Mouse (Mus musculus) hindbrain, embryonic 12.5 days (tissue): ENCODE results near the gene Abhd17a. TPM values are rescaled to one million over a fixed set of nuclear protein-coding genes. Genes with fewer than 3 reads are reported as not detected.

Experiments
- ATAC-seq: fragments of 200-750 bp; cut with Nextera tagmentation; 2 replicates; pipeline ENCODE4 v1.8.0; 2017; ENCODE audit warnings: moderate TSS enrichment; ENCODE audit not compliant: low FRiP score
- H3K27ac ChIP-seq: fragments of 300-500 bp; sonication (generic); 2 replicates; pipeline ENCODE4 v1.5.1; 2016; ENCODE audit warnings: mild to moderate bottlenecking
- H3K27me3 ChIP-seq: fragments of 300-500 bp; sonication (generic); 2 replicates; pipeline ENCODE4 v1.6.1; 2016; ENCODE audit warnings: mild to moderate bottlenecking
- H3K36me3 ChIP-seq: fragments of 300-500 bp; sonication (generic); 2 replicates; pipeline ENCODE4 v1.6.1; 2016; ENCODE audit warnings: mild to moderate bottlenecking
- H3K4me1 ChIP-seq: fragments of 300-500 bp; sonication (generic); 2 replicates; pipeline ENCODE4 v1.6.1; 2016
- H3K4me2 ChIP-seq: fragments of 300-500 bp; sonication (generic); replicated peaks from 2 replicates; pipeline ENCODE4 v1.6.1; 2016; ENCODE audit warnings: mild to moderate bottlenecking
- H3K4me3 ChIP-seq: fragments of 300-500 bp; sonication (generic); 2 replicates; pipeline ENCODE4 v1.5.1; 2016; ENCODE audit warnings: mild to moderate bottlenecking
- H3K9ac ChIP-seq: fragments of 300-500 bp; sonication (generic); 2 replicates; pipeline ENCODE4 v1.6.1; 2016; ENCODE audit warnings: mild to moderate bottlenecking, moderate library complexity
- H3K9me3 ChIP-seq: fragments of 300-500 bp; sonication (generic); replicated peaks from 2 replicates; pipeline ENCODE4 v1.6.1; 2016; ENCODE audit warnings: mild to moderate bottlenecking
- WGBS: fragments of 180-500 bp; shearing (Covaris S2); methylation state at CpG from one replicate; pipeline ENCODE4 v1.1.7; 2016; 5-methylcytosine and 5-hydroxymethylcytosine counted together
- polyA plus RNA-seq: library from polyadenylated mRNA; unstranded; fragments of >200 nt; fragmentation: Nextera tagmentation; extraction: Ambion mirVana; gene quantifications from 2 replicates; pipeline ENCODE4 v1.2.1, GENCODE M21; 2016

The Abhd17a gene
- polyA plus RNA-seq, 1 experiment from 2014 or later, result 118 TPM

DNA sequence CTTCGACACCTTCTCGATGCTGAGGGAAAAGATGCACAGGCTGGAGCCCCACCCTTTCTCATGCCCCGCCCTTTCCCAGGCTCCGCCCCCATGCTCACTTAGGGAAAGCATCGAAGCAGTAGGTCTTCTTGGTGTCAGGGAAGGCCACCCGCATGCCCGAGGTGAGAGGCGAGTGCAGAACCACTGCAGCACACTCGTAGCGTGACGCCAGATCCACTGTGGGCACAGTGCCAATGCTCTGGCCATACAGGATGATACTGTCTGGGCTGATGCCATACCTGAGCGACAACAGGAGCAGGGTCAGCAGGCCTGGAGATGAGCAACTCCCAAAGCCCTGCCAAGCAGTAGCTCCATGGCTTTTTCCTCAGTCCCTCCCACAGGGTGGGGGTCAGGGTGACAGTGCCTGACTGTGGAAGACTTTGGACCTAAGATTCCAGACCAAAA lies 6.1 kb downstream of the Abhd17a start:
- WGBS, result 72% methylated on average over 12 of the region's 12 CpGs
- Histone ChIP-seq H3K4me3 (no peak overlapping the region), H3K36me3 (peaks cover 35% of the 10 kb centered on the region)

DNA sequence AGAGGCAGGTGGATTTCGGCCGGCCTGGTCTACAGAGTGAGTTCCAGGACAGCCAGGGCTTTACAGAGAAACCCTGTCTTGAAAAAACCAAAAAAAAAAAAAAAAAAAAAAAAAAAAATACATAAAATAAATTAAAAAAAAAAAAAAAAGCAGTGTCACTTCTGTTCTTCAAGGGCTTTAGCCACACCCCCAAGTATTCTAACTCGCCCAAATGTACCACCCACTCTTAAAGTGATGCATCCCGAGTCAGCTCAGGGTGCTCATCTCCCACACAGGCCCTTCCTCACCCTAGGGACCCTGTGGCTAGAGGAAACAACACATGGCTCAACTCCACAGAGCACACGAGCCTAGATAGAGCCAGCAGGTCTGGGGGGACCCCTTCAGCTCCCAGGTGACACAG lies 7.1 kb downstream of the Abhd17a start:
- WGBS, result 93% methylated on average over 5 of the region's 5 CpGs
- H3K36me3 ChIP-seq, result peaks cover 35% of the 10 kb centered on the region
- ATAC-seq, result no peak
- H3K9ac ChIP-seq, result no peak overlapping the region
- peaks cover 20% of the 10 kb centered on the region for H3K4me1 ChIP-seq
- no peaks in the 10 kb centered on the region for H3K9me3 ChIP-seq
- no peak overlapping the region for H3K4me2 ChIP-seq
- no peak overlapping the region for H3K27ac ChIP-seq
- no peaks in the 10 kb centered on the region for H3K27me3 ChIP-seq
- H3K4me3 ChIP-seq, result no peak overlapping the region

More for the DNA sequence above, 6.1 kb downstream of the Abhd17a start:
- Histone ChIP-seq H3K4me1 (peaks cover 24% of the 10 kb centered on the region), H3K27me3 (no peaks in the 10 kb centered on the region), H3K9me3 (no peaks in the 10 kb centered on the region), H3K27ac (no peak overlapping the region), H3K4me2 (no peak overlapping the region), H3K9ac (no peak overlapping the region)
- ATAC-seq, result no peak

DNA sequence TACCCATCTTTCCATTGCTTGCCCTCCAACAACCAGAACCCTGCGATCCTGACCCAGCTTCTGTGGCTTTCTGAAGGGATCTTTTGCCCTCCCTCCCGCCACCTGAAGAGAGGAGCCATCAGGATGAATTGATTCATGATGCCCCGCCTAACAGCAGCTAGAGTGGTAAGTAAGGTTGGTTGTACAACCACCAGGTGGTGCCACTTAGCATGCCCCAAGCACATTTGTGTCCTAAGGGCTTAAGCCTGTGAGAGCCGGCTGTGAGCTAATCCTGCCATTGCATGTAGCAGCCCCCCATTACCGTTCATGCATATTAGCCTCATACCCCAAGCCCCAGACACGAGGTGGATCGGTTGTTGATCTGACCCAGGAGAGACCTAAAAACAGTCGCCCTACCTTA lies 11.2 kb downstream of the Abhd17a start:
- H3K9ac ChIP-seq, result no peak overlapping the region
- ATAC-seq, result no peak
- peaks cover 39% of the 10 kb centered on the region for H3K4me1 ChIP-seq
- no peak overlapping the region for H3K4me3 ChIP-seq
- no peaks in the 10 kb centered on the region for H3K27me3 ChIP-seq
- peaks cover 13% of the 10 kb centered on the region for H3K36me3 ChIP-seq
- H3K27ac ChIP-seq, result 0 out of 2 replicates have a peak overlapping the region, but pooled peaks have one; percentile 81
- no peaks in the 10 kb centered on the region for H3K9me3 ChIP-seq
- WGBS, result 9% methylated on average over 8 of the region's 8 CpGs
- peak overlapping the region; percentile 96 for H3K4me2 ChIP-seq

DNA sequence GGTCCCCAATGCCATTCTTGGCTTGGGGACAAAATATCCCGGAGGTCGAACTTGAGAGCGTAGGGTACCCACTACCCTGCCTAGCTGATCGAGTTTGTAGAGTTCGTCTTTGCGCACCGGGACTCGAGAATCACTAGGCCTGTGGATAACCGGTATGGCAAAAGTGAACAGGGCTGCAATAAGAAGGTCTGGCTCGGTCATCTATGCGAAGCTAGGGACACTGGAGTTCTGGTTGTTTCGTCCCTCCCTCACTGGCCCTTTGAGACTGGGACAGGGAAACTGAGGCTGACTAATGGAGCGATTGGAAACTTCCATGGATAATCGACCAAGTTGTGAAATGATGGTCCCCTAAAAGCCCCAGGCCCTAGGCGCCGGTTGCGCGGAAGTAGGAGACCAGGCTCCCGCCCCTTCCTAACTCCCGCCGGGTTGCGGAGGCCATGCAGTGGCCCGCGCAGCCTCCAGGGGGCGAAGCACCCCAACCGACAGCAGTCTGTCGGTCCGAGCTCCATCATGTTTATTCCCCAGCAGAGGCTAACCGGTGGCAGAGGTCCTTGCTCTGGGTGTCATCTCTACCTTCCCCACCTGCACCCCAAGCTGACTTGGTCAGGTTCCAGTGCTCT lies 11.9 kb downstream of the Abhd17a start:
- H3K4me2 ChIP-seq, result peak overlapping the region; percentile 96
- WGBS, result under 1% methylated on average over 29 of the region's 29 CpGs
- peak overlapping the region; percentile 77 for H3K4me3 ChIP-seq
- H3K36me3 ChIP-seq, result peaks cover 7% of the 10 kb centered on the region
- H3K9ac ChIP-seq, result peak overlapping the region; percentile 83; the same call in 1 of the 2 replicates
- H3K27ac ChIP-seq, result peak overlapping the region; percentile 81
- no peaks in the 10 kb centered on the region for H3K27me3 ChIP-seq
- peaks cover 45% of the 10 kb centered on the region for H3K4me1 ChIP-seq
- peak; percentile 38 for ATAC-seq
- H3K9me3 ChIP-seq, result no peaks in the 10 kb centered on the region

DNA sequence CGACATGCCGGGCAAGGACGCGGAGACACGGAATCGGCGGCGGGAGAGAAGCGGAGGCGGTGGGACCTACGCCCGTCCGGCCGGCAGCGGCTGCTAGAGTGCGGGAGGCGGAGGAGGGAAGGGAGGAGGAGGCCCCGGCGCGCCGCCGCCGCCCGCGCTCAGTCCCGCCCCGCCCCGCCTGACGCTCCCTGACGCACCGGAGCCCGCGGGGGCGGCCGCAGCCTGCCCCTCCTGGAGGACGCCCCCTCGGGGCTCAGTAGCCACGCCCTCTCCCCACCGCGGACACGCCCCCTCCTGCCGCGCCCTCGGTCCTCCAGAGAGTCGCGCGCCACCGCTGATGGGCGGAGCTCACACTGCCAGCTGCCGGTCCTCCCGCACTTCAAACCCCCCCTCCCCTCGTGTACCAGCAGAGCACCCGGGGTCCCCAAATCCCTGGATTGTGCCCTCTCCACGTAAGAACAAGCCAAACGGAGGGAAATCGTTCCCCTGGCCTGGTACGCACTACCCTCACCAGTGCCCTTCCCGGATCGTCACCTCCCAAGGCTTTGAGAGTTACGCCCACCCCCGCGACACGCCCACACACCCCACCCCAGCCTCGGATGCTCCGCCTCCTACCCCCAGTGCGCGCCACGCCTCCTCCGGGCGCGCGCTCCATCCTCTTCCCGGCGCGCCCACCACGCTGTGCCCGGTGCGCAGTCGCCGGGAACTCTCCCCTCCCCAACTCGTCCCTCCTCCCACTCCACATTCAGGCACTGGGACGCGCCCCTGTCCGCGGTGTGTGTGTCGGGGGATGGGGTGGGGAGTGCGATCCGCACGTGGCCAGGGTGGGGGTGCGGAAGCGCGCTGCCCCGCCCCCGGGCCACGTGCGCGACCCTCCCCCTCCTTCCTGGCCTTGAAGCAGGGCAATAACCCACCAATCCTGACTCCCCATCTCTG lies 12.7 kb downstream of the Abhd17a start, which contains the start of gene Klf16:
Gene Klf16 (minus strand): TSS at position 127 of the 936 bp plus-strand sequence.
- peak within 1 kb of the TSS; percentile 77 for H3K4me3 ChIP-seq
- peak within 1 kb of the TSS; percentile 83 for H3K9ac ChIP-seq
- H3K27me3 ChIP-seq, result no peaks in the 10 kb centered on the region
- WGBS, result 1% methylated on average over 65 of the region's 97 CpGs
- H3K36me3 ChIP-seq, result 0 out of 2 replicates have a peak, but pooled peaks cover 1% of the 10 kb centered on the region
- no peaks in the 10 kb centered on the region for H3K9me3 ChIP-seq
- peaks cover 46% of the 10 kb centered on the region for H3K4me1 ChIP-seq
- peak; percentile 80 for ATAC-seq
- peak within 1 kb of the TSS; percentile 81 for H3K27ac ChIP-seq
- peak within 1 kb of the TSS; percentile 96 for H3K4me2 ChIP-seq

DNA sequence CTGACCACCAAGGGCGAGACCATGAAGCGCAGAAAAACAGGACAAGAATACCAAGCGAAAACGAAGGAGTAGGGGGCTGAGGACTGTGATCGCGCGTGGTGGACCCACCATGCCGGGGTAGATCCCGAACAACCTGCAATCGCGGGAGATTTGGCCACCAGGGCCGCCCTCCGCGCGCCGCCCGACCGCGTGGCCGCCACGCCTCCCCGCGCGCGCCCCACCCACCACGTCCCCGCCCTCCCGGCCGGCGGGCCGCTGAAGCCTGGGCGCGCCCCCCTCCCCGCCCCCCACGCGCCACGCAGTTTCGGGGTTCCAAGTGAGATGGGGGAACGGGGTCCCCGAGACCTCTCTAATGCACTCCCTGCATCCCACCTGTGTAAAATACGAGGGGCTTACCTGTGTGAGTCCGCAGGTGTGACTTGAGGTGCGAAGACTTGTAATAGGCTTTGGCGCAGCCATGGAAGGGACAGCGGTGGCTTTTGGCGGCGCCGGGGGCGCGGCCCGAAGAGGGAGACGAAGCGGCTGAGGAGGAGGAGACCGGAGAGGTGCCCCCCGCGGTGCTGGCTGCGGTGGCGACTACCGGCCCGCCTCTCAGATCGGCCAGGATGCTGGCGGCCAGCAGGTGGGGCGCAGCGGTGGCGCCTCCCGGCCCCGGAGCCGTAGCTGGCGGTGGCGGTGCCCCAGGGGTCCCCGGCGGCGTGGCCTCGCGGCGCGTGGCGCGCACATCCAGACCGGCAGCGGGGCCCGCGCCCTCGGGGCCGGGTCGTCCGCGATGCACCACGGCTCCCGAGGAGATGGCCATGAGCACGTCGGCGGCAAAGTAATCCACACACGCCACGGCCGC lies 13.6 kb downstream of the Abhd17a start:
- H3K27me3 ChIP-seq, result no peaks in the 10 kb centered on the region
- peak overlapping the region; percentile 77 for H3K4me3 ChIP-seq
- H3K36me3 ChIP-seq, result no peaks in the 10 kb centered on the region
- H3K9ac ChIP-seq, result peak overlapping the region; percentile 83
- WGBS, result under 1% methylated on average over 85 of the region's 96 CpGs
- peak overlapping the region; percentile 81 for H3K27ac ChIP-seq
- peak overlapping the region; percentile 96 for H3K4me2 ChIP-seq
- H3K9me3 ChIP-seq, result no peaks in the 10 kb centered on the region
- ATAC-seq, result no peak
- peaks cover 52% of the 10 kb centered on the region for H3K4me1 ChIP-seq

DNA sequence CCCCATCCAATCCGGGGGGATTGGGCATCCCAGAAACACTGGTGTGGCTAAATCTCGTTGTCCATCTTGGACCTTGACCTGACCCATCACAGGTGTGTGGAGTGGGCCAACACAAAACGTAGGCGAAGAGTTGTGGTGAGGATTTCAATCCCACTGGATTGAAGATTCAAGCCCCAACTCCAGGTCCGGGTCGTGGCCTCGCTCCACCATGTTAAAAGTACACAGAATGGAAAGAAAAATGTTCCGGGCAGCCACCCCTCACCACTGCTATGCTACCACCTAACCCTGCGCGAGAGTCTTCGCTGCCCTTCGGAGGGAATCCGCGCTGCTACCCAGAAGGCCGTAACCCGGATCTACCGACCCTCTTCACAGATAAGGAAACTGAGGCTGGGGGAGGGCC lies 14.2 kb downstream of the Abhd17a start:
- H3K9me3 ChIP-seq, result no peaks in the 10 kb centered on the region
- H3K9ac ChIP-seq, result peak overlapping the region; percentile 83
- peak overlapping the region; percentile 77 for H3K4me3 ChIP-seq
- WGBS, result 15% methylated on average over 17 of the region's 17 CpGs
- no peaks in the 10 kb centered on the region for H3K36me3 ChIP-seq
- H3K4me2 ChIP-seq, result peak overlapping the region; percentile 96
- no peak overlapping the region for H3K27ac ChIP-seq
- H3K4me1 ChIP-seq, result peaks cover 59% of the 10 kb centered on the region
- no peaks in the 10 kb centered on the region for H3K27me3 ChIP-seq
- ATAC-seq, result no peak

DNA sequence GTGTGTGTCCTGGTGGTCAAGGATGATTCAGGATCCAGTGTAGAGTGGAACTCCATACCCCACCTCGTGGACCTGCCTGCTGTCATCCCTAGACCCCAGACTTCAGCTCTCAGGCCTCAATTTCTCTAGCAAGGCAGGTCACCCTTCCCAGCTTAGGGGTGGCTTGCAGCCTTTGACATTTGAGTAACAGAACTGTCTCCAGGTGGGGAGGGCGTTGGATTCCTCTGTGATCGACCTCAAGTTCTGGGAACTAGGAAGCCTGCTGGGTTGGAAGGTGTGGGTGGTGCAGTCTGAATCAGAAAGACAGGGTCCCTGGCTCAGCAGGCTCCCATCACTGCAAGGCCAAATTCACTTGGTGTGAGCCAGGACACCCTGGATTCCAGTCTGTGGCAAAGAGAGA lies 15.2 kb downstream of the Abhd17a start:
- Histone ChIP-seq H3K4me2 (peak overlapping the region; percentile 96), H3K9me3 (no peaks in the 10 kb centered on the region), H3K4me3 (no peak overlapping the region), H3K36me3 (no peaks in the 10 kb centered on the region), H3K27ac (no peak overlapping the region), H3K4me1 (peaks cover 69% of the 10 kb centered on the region), H3K27me3 (no peaks in the 10 kb centered on the region), H3K9ac (0 out of 2 replicates have a peak overlapping the region, but pooled peaks have one; percentile 83)
- 73% methylated on average over 3 of the region's 3 CpGs for WGBS
- ATAC-seq, result no peak

DNA sequence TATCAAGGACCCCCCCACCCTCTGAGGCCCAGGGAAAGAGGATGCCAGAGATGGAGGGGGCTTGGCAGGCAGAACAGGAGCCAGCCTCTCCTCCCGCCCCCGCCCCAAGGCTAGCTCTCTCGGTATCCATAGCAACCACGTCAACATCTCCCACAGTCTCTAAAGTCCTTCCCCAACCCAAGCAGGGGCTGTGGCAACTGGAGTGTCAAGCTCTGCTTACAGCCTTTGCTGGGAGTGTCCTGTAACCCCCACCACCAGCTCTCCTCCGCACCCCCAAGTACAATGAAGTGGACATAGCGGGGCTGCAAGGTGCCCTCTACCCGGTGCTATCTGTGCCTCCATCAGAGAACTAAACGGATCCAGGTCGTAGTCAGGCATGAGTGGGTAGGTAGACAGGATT lies 16.2 kb downstream of the Abhd17a start:
- Histone ChIP-seq H3K36me3 (no peaks in the 10 kb centered on the region), H3K27ac (no peak overlapping the region), H3K27me3 (no peaks in the 10 kb centered on the region), H3K4me3 (no peak overlapping the region), H3K4me1 (peaks cover 73% of the 10 kb centered on the region), H3K9me3 (no peaks in the 10 kb centered on the region), H3K4me2 (no peak overlapping the region), H3K9ac (peak overlapping the region; percentile 5; the same call in 1 of the 2 replicates)
- 54% methylated on average over 9 of the region's 9 CpGs for WGBS
- no peak for ATAC-seq

DNA sequence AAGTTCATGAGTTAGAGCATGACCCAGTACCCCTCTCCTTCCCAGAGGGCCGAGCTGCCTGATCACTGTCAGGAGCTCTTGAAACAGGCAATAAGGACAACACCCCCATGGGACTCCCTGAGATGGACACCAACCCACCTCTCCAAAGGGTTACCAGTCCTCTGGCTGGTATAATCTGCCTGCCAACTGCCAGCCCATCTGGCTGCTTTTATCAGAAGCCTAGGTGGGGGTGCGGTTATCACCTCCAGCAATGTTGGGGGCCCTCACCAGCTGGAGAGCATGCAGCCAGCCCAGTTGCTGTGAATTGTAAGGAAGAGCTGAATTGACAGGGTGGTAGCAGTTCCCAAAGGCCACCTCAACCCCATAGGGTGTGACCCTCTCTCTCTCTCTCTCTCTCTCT lies 17.7 kb downstream of the Abhd17a start:
- Histone ChIP-seq H3K4me1 (peaks cover 65% of the 10 kb centered on the region), H3K9me3 (no peaks in the 10 kb centered on the region)
- WGBS, result 87% methylated on average over 2 of the region's 2 CpGs

DNA sequence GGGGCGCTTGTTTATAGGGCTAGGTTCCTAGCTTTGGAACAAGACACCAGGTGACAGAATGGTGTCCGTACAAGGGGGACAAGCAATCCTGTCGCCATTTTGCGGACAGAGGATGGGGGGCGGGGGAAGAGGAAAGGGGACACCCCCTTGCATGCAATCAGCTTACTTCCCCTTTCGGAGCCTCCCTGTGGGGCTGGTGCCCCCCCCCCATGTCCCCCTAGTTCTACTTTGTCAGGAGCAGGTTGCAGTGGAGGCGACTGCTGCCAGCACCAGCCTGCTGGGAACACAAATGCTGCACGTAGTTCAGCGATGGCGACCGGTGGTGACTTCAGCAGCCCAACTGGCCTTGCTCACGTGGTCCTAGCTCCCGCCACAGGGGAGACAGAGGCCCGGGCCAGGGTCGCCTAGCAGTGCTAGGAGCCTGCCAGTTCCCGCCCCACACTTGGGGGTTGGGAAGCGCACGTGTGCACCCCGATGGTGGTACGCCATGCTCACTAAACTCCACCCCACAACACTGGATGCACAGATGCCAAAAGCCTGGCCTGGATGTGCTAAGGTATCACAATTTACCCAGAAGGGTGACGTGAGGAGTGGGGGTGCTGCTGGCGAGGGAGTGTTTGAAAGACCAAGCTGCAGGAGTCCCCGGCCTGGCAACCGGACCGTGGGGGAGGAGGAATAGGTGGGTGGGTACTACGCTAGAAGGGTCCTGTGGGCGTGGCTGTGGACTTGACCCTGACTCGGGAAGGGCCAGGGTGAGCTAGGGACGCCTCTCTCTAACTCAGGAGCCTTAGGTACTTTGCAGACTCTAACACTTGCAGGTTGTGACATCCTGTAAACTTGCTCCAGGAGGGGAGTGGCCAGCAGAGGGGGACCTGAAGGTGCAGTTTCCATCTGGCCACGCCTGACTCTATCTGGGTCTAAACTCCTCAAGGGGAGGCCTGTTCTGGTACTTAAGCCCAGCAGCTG lies 19.0 kb downstream of the Abhd17a start:
- Histone ChIP-seq H3K36me3 (peaks cover 11% of the 10 kb centered on the region), H3K9ac (peak overlapping the region; percentile 64), H3K27ac (peak overlapping the region; percentile 35; the same call in 1 of the 2 replicates), H3K9me3 (no peaks in the 10 kb centered on the region), H3K4me2 (peak overlapping the region; percentile 46), H3K4me1 (peaks cover 71% of the 10 kb centered on the region), H3K4me3 (peak overlapping the region; percentile 8), H3K27me3 (no peaks in the 10 kb centered on the region)
- 16% methylated on average over 29 of the region's 30 CpGs for WGBS
- ATAC-seq, result no peak

More for the DNA sequence above, 17.7 kb downstream of the Abhd17a start:
- Histone ChIP-seq H3K27me3 (no peaks in the 10 kb centered on the region), H3K9ac (no peak overlapping the region), H3K4me2 (no peak overlapping the region), H3K4me3 (no peak overlapping the region), H3K27ac (no peak overlapping the region), H3K36me3 (peaks cover 11% of the 10 kb centered on the region)
- no peak for ATAC-seq
